Mouse (Mus musculus) frontal cortex, adult (tissue): Measurements from ENCODE around the gene Cyp4a10.
"Not testable (repeated sequence)": the region's sequence is repeated elsewhere in the genome, so short reads cannot be mapped to it uniquely, and the experiment has no call there.

Experiments used
- ATAC-seq: cut with Nextera tagmentation; 2 replicates; pipeline ENCODE4 v1.9.2; 2017; ENCODE audit warnings: mild to moderate bottlenecking, moderate library complexity, mixed read lengths; ENCODE audit not compliant: low TSS enrichment

Cyp4a10 gene

DNA sequence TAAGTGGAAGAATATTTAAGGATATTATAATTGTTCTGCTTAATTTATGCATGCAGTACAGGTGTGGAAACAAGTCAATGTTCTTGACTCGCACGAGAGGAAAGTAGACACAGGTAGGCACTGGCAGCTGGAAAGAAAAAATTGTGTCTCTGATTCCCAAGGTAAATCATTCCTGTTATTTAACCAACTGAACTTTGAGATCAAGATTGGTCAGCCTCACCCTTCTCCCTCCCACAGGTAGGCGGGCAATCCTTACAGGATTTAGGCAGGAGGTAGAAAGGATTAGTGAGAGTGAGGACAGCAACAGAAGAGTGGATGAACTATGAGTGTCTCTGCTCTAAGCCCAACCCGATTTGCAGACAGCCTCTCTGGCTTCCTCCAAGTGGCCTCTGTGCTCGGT, at the start of gene Cyp4a10:
Cyp4a10 (plus strand) TSS at position 265 of the 400 bp plus-strand sequence.
- ATAC-seq: not testable (repeated sequence)

DNA sequence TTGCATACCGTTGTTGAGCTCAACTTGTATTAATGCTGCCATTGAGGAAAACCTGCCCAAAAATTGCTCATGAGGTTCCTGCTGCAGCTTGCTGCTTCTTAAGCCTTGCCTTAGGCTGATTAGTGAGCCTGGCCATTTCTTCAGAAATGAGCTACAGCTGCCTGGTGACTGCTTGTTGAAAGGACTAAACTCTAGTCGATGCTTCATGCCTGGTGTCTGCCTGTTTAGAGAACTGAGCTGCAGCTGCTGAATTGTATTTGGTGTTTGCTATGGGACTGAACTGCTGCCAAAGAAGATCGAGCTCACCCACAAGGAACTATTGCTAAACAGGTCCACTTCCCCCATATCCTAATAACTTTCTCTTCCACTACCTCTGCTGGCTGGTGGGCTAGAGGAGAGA, 44.5 kb upstream of the Cyp4a10 start:
- not testable (repeated sequence) for ATAC-seq

DNA sequence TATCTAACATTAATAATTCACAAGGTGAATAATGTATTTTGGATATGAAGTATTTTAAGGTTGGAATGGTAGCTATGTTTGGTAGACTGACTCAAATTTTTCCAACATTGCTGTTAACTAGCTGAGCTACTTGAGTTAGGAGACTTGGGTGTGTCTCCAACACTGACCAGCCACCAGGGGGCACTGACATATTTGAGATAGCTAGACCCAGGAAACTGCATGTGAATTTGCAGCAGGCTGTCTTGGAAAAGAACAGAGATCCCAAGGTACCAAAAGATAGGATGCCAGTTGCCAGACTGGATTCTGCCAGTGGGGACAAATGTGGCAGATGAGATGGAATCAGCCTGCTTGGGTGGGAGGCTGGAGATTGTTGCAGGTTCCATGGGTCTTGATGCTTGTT, 42.0 kb upstream of the Cyp4a10 start:
- ATAC-seq: peak; percentile 84

DNA sequence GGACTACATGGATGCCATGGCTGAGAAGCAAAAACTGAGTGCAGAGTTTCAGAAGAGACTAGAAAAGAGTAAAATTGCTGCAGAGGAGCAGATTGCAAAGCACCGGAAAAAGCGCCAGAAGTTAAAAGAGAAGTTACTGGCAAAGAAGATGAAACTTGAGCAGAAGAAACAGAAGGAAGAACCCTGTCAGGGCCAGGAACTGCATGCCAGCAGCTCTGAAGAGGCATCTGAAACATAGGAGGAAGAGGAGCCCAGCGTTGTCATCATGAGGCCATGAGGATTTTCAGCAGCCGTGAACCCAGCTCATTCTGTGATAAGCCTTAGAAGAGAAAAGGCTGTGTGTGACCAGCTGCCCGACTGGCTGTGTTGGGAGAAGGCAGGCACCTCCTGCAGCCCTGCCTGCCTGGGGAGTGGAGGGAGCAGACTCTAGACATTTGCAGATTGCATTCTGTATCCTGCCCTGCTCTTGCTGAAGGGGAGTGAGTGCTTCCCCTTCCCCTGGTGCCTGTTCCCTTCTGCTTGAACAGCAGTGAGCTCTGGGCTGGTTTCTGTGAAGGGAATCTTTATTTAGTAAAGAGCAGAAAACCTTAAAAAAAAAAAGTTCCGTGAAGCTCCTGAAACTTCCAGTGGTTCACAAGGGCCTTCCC, 36.9 kb upstream of the Cyp4a10 start:
- peak; percentile 65 for ATAC-seq

DNA sequence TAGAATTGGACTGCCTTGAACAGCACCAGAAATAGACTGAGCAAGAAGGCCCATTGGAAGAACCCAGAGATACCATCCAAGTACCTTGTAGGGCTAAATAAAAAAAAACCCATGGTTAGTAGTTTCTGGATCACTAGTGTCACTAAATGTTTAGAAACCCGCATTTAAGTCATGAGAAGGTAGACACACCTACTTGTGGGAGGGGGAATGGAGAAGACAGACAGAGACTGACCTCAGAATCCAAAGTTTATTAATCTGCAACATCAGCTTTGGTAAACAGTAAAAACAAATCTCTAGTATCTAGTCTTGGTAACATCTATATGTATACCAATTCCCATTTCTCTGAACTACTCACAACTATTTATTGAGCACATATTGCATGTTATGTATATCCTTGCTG, 22.1 kb upstream of the Cyp4a10 start, which contains the start of gene Cyp4a14:
Cyp4a14 (minus strand) TSS at position 142 of the 400 bp plus-strand sequence.
- ATAC-seq: no peak

DNA sequence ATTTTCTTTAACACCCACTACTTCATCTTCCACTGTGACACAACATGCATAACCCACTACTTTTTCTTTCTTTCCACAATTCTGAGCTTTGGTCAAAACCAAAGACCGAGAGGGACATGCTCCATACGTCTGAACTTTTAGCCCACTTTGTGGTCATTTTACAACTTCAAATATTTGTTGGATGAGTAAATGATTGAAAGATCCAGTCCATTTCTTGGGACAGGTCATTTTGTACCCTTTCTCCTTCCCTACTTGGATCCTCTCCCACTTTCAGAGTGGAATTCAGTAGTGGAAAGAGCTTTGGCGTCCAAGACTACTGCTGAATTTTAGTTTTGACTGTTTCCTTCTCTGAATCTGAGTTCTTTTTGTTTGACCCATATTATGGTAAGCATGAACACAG, 20.6 kb upstream of the Cyp4a10 start:
- no peak for ATAC-seq

DNA sequence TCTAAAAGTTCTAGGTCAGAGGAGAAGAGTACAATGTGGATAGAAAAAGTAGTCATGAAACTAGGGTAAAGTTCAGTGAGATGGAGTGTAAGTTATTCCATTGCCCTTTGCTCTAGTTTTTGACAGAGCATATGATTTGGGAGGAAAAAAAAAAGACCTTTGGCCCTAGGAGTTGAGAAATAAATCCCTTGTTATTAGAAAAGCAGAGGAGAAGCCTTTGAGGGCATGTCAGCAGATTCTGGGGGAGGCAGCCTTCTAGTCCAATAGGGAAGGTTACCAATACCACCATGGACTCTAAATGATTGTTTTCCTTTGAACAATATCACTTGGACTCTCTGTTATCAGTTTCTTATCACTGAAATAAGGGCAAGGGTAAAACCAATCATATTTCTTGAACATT, 4.1 kb upstream of the Cyp4a10 start:
- not testable (repeated sequence) for ATAC-seq

DNA sequence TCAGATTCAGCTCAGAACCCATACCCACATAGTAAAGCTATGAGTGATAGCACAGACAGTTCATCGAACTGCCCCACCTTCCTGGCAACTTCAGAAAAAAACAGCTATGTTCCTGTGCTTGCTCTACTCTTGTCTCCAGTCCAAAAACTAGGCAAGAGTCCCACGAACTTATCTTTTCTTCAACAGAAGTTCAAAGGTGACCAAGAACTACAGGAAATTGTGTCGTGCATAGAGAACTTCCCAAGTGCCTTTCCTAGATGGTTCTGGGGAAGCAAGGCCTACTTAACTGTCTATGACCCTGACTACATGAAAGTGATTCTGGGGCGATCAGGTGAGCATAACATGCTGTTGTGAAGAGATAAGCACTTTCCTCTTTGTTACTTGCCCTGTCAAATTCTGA, 1.4 kb downstream of the Cyp4a10 start:
- no peak for ATAC-seq

DNA sequence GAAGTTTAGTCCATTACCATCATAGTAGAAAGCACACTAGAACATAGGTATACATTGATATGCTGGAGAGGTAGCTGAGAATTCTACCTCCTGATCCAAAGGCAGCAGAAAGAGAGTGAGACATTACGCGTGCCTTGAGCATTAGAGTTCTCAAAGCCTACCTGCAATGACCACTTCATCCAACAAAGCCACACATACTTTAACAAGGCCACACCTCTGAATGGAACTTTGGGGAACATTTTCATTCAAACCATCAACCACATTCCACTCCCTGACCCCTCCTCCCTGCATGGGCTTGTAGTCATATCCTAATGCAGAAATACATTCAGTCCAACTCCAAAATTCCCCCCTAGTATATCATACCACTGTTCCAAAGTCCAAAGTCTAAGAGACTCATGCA, 3.7 kb downstream of the Cyp4a10 start:
- ATAC-seq: no peak

DNA sequence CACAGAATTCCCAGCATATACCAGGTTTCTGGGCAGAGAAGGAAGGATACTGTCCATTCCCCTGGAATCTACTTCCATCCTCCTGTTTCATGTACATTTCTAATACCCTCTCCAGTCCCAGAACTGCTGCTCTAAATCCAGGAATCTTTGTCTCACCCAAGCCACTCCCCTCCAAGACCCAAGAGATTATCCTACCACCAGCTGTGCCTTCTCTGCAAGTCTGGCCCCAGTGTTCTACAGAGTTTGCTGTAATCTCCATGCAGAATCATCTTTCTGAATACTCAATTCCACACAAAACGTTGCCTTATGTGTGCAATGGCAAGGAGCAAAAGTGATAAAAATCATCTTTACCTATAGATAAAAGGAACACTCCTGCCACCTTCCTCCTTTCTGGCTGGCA, 27.0 kb downstream of the Cyp4a10 start:
- ATAC-seq: no peak

DNA sequence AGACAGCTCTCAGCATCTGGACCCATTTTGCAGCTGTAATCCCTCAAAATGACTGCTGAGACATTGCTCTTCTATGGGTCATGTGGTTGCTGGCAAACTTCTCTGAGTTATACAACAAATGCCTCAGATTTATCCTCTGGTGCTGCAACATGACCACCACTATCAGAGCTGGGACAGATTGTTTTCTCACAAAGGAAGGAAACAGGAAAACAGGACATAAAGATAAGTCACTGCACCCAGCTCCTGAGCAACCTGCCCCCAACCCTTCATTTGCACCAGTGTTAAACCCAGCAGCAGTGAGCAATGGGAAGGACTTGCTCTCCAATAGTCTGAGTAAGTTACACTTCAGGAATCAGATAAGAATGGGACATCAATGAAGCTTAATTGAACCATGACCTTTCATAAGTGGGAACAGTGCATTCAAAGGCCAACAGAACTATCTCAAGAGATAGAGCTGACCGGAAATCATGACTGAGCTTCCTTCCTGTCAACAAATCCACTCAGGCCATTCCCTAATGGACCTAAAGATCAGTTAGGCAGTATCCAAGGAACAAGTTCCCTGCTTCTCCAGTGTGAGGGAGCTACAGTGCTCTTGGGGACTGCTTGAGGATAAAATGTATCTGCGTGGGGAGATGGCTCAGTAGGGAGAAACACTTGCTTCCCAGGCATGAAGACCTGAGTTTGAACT, 28.2 kb downstream of the Cyp4a10 start:
- ATAC-seq: no peak

DNA sequence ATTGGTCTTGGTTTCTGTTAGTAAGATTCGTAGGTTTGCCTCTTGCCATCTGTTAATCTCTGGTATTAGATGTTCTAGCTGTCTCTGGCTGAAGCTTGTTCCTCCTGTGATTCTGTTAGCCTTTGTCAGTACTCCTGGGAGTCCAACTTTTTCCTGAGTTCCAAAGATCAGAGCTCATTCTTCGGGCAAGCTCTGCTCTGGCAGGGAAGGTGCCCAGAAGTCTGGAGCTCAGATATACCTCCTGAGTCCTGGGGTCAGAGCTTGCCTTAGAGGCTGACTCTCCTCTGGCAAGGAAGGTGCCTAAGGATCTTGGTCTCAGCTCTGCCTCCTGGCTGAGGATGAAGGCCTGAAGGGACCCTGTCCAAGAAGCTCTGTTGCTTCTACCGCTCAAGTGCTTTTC, 34.7 kb downstream of the Cyp4a10 start:
- no peak for ATAC-seq

DNA sequence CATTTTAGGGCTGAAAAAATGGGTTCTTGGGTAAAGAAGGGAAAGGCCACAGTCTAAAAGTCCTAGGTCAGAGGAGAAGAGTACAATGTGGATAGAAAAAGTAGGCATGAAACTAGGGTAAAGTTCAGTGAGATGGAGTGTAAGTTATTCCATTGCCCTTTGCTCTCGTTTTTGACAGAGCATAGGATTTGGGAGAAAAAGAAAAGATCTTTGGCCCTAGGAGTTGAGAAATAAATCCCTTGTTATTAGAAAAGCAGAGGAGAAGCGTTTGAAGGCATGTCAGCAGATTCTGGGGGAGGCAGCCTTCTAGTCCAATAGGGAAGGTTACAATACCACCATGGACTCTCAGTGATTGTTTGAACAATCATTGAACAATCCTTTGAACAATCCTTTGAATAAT, 37.4 kb downstream of the Cyp4a10 start:
- ATAC-seq: no peak

DNA sequence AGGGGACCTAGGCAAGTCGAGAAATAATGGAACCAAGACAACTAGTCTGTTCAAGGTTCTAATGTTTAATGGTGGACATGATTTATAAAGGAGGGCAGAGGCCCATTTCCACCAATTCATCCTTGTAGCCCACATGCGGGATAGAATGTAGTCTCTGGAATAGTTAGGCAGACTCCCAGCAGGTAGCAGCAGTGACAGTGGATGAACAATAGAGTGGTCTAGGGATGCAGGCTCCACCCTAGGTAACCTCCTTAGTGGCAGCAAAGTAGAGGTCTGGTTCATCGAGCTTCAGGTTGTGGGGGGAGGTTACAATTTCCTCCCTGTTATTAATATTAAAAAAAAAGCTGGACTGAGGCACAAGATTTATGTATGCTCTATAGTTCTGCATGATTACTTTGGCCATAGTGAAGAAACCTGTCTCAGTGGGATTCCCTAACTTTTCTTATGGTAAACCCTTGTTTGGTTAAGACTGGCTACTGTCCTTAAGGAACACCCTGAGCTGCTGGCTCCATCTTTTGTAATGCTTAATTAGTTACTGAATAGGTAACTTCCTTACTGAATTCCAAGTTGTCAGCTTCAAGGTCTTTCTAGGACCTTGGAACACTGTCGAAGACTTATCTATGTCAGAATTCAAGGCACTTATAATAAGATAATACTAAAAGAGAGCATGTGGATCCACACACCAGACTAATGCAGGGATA, 39.9 kb downstream of the Cyp4a10 start:
- ATAC-seq: no peak

DNA sequence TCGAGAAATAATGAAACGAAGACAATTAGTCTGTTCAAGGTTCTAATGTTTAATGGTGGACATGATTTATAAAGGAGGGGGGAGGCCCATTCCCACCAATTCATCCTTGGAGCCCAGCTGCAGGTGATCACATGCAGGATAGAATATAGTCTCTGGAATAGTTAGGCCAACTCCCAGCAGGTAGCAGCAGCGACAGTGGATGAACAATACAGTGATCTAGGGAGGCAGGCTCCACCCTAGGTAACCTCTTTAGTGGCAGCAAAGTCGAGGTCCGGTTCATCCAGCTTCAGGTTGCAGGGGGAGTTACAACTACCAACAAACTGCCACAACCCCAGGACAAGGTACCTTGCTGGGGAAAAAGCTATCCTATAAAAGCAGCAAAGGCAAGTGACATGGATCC, 43.2 kb downstream of the Cyp4a10 start:
- ATAC-seq: not testable (repeated sequence)

DNA sequence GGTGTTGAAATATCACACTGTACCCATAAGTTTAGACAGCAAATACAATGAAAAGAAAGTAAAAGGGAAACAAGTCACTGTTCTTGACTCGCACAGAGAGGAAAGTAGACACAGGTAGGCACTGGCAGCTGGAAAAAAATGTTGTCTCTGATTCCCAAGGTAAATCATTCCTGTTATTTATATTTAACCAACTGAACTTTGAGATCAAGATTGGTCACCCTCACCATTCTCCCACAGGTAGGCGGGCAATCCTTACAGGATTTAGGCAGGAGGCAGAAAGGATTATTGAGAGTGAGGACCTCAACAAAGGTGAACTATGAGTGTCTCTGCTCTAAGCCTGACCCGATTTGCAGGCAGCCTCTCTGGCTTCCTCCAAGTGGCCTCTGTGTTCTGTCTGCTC, 45.3 kb downstream of the Cyp4a10 start, which contains the start of gene Cyp4a31:
Cyp4a31 (plus strand) TSS at position 249 of the 400 bp plus-strand sequence.
- no peak for ATAC-seq

DNA sequence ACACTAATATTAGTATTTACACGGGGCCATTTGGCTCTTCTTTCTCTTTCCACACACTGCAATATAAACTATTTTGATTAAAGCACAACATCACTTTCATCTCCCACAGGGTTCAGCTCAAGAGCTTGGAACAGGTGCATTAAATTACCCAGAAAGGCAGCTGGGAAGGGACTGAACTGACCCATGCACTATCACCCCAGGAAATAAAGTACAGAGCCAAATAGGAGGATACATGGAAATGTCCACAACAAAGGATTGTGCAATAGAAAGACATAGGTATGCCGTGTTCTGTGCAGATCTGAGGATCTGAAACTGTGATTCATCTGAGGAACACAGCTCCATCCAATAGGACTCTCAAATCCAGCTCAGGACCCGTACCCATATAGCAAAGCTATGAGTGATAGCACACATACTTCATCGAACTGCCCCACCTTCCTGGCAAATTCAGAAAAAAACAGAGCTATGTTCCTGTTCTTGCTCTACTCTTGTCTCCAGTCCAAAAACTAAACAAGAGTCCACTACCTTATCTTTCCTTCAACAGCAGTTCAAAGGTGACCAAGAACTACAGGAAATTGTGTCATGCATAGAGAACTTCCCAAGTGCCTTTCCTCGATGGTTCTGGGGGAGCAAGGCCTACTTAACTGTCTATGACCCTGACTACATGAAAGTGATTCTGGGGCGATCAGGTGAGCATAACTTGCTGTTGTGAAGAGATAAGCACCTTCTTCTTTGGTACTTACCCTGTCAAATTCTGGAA, 46.6 kb downstream of the Cyp4a10 start:
- ATAC-seq: not testable (repeated sequence)

DNA sequence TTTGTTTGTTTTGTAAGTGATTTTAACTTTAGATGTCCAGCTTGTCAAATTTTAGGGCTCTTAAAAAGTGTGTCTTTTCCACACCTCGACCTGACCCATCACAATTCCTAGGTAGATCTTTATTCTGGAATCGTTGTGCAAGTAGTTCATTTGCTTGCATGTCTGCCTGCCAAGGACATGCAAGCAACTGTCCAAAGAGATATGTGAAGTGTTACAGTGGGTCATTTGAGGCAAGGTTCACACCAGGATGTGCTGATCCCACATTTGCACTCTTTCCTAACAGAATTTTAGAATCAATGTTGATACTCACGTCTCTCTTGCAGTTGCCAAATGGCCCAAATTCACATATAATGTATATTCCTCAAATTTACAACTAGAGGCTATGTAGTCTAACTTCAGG, 57.2 kb downstream of the Cyp4a10 start:
- ATAC-seq: no peak

DNA sequence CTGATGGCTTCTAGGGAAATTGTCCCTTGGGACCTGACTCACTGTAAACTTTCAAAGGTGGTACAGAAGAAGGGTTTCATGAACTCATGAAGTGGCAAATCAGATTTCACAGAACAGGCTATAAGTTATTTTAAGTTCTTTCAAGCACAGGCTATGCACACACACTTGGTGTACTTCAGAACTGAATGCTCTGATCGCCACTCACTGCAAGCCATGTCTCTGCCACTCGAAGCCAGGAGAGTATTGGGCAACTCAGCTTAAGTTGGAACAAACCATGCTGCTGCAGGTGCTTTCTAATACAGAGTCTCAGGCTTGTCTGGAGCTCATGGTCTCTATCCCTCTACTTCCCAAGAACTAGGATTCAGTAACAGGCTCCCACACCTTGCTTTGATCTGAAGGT, 57.7 kb downstream of the Cyp4a10 start:
- ATAC-seq: no peak

DNA sequence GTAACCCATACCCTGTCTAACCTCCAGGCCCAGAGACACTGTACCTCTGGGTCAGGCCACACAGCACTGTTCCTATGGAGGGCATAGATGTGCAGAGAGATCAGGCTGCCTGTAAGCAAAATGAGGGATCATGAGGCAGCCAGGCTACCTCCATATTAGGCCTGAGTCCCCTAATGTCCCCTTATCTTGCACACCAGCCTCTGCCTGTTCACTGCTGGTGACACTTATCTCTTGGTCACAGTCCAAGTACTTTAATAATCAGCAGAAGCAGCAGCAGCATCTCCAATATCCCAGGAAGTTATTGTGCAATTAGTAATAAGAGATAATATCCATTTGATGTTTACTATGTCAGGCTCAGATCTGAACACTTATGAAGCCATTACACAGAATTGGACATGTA, 65.0 kb downstream of the Cyp4a10 start:
- ATAC-seq: no peak
